Mouse (Mus musculus): Measurements from ENCODE around the gene Igfn1.

DNA sequence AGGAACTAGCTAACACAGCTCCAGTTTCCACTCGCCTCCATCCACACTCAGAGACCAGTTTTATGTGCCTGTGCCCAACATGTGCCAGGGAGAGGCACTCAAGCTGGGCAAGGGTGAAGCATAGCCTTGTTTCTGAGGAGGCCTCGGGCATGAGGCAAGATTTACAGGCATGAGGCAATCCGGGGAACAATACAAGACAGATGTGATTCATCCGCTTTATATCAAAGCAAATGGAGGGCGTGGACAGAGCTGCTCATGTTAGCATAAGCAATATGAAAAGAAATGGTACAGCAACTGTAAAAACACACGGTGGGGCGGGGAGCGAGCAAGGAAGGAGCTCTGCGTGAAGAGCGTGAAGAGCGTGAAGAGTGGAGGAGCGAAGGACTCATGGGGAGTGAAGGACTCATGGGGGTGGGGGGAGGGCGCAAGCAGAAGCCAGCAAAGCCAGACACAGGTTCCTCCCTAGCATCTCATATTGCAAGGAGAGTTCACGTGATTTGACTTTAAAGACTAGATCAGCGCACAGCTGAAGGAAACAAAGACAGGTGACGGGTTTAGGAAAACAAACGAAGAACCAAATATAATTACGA, 72.3 kb downstream of the Igfn1 start:
- TF ChIP-seq CTCF (IDR thresholded peaks at IDR 0.05; ENCODE audit: extremely low read depth, insufficient read depth, low read length) (no peak), POLR2A (IDR thresholded peaks at IDR 0.05; ENCODE audit: extremely low read depth, insufficient read depth, low read length) (no peak)

All from cortical plate, adult 2 months (tissue).